Comparison of ENCODE assay signal across 8 mouse cellular contexts in genomic region chr14:57684579-57684978, GRCm38 (mm10). TPM values are rescaled to one million over a fixed set of nuclear protein-coding genes. Genes with fewer than 3 reads are reported as not detected.
DNase-seq lines count a peak whose midpoint lies in the region; ATAC-seq and TF ChIP-seq lines count a peak whose summit lies in the region.

No protein-coding gene starts in this region.

- H3K36me3 ChIP-seq in kidney, embryonic 16.5 days (ENCODE audit: insufficient read depth, low read length) = peaks cover 10% of the 10 kb centered on the region
- no peaks in the 10 kb centered on the region for H3K36me3 ChIP-seq in ES-Bruce4 (ENCODE audit: control insufficient read depth, insufficient read depth, low read length, poor library complexity, severe bottlenecking)
- H3K36me3 ChIP-seq in forebrain, embryonic 15.5 days = no peaks in the 10 kb centered on the region

- H3K9me3 ChIP-seq in kidney, embryonic 16.5 days (ENCODE audit: low read length) = no peaks in the 10 kb centered on the region
- H3K9me3 ChIP-seq in ES-Bruce4 (replicated peaks; ENCODE audit: control insufficient read depth, insufficient read depth, low read length, poor library complexity, severe bottlenecking) = no peaks in the 10 kb centered on the region
- no peaks in the 10 kb centered on the region for H3K9me3 ChIP-seq in forebrain, embryonic 15.5 days

- no peak for ATAC-seq in kidney, embryonic 16.5 days (ENCODE audit: low FRiP score, low TSS enrichment)
- peak; percentile 64; the same call in 1 of the 2 replicates for ATAC-seq in forebrain, embryonic 15.5 days (replicated peaks)
- ATAC-seq in megakaryocyte, adult 5-6 weeks (ENCODE audit: poor library complexity, severe bottlenecking) = peak; percentile 85

- TF ChIP-seq POLR2A in ES-Bruce4 (IDR thresholded peaks at IDR 0.05; ENCODE audit: insufficient read depth, low read length) = no peak
- TF ChIP-seq POLR2A in brain, embryonic 14.5 days (IDR thresholded peaks at IDR 0.05; ENCODE audit: borderline replicate concordance, extremely low read depth, insufficient read depth, insufficient read length, poor library complexity, severe bottlenecking) = no peak

- TF ChIP-seq CTCF in ES-Bruce4 (IDR thresholded peaks at IDR 0.05; ENCODE audit: low read depth, low read length) = peak; percentile 46
- peak; percentile 69; the same call in 1 of the 2 replicates for TF ChIP-seq CTCF in brain, embryonic 14.5 days (IDR thresholded peaks at IDR 0.05; ENCODE audit: borderline replicate concordance, extremely low read depth, insufficient read depth, insufficient read length)

- no peak for TF ChIP-seq EP300 in ES-Bruce4 (IDR thresholded peaks at IDR 0.05; ENCODE audit: insufficient read depth, low read depth, low read length)

- DNase-seq in kidney, adult 18-20 months = peak; percentile 77
- peak; percentile 56 for DNase-seq in brain, embryonic 14.5 days (ENCODE audit: low read depth)
- peak; percentile 52 for DNase-seq in layer of hippocampus, adult 9-11 months
- DNase-seq in thymus, postnatal 10 days (ENCODE audit: low spot score in 2 of 2) = peak; percentile 46 to 70

- no peak overlapping the region for H3K4me2 ChIP-seq in kidney, embryonic 16.5 days (replicated peaks; ENCODE audit: low read depth, low read length)
- no peak overlapping the region for H3K4me2 ChIP-seq in forebrain, embryonic 15.5 days (replicated peaks)

- H3K9ac ChIP-seq in kidney, embryonic 16.5 days (replicated peaks; ENCODE audit: low read length) = no peak overlapping the region
- no peak overlapping the region for H3K9ac ChIP-seq in ES-Bruce4 (ENCODE audit: low read depth, poor library complexity, severe bottlenecking)
- H3K9ac ChIP-seq in forebrain, embryonic 15.5 days (replicated peaks) = no peak overlapping the region

- WGBS in kidney, embryonic 16.5 days = 17% methylated on average over 1 of the region's 1 CpGs
- WGBS in forebrain, embryonic 15.5 days = 5% methylated on average over 1 of the region's 1 CpGs

- no peak overlapping the region for H3K4me3 ChIP-seq in kidney, embryonic 16.5 days (ENCODE audit: low read length)
- H3K4me3 ChIP-seq in ES-Bruce4 (ENCODE audit: low read depth, low read length) = no peak overlapping the region
- no peak overlapping the region for H3K4me3 ChIP-seq in forebrain, embryonic 15.5 days

- no peaks in the 10 kb centered on the region for H3K27me3 ChIP-seq in kidney, embryonic 16.5 days (ENCODE audit: insufficient read depth, low read length)
- H3K27me3 ChIP-seq in ES-Bruce4 (ENCODE audit: control insufficient read depth, insufficient read depth, low read length, poor library complexity, severe bottlenecking) = no peaks in the 10 kb centered on the region
- H3K27me3 ChIP-seq in forebrain, embryonic 15.5 days = no peaks in the 10 kb centered on the region

- H3K4me1 ChIP-seq in kidney, embryonic 16.5 days (ENCODE audit: insufficient read depth, low read length) = no peaks in the 10 kb centered on the region
- H3K4me1 ChIP-seq in ES-Bruce4 (ENCODE audit: control insufficient read depth, insufficient read depth, low read length) = no peaks in the 10 kb centered on the region
- no peaks in the 10 kb centered on the region for H3K4me1 ChIP-seq in forebrain, embryonic 15.5 days

- H3K27ac ChIP-seq in kidney, embryonic 16.5 days (ENCODE audit: low read length) = no peak overlapping the region
- H3K27ac ChIP-seq in ES-Bruce4 (ENCODE audit: insufficient read depth, low read length) = no peak overlapping the region
- H3K27ac ChIP-seq in forebrain, embryonic 15.5 days (replicated peaks) = no peak overlapping the region

RNA-seq across cellular contexts. Expression of gene Xpo4, which starts 19.3 kb away (rescaled TPM):
- polyA plus RNA-seq in kidney, embryonic 16.5 days (2015; fragmentation: Nextera tagmentation; extraction: Ambion mirVana) = 19.8 and 24.3 TPM in 2 replicates
- 64.0 and 64.1 TPM in 2 replicates for polyA plus RNA-seq in ES-Bruce4 (2011; ENCODE audit: insufficient read depth, insufficient read length, low read depth, missing spikeins)
- 9.9 and 10.2 TPM in 2 replicates for polyA plus RNA-seq in brain, embryonic 14.5 days (2012; rRNA removed)
- polyA plus RNA-seq in forebrain, embryonic 15.5 days (2015; fragmentation: Nextera tagmentation; extraction: Ambion mirVana) = 14.9 and 15.7 TPM in 2 replicates
- 12.6 and 14.2 TPM in 2 replicates for total RNA-seq in megakaryocyte, adult 5-6 weeks (2015)
- 17.1 and 19.6 TPM in 2 replicates for total RNA-seq in megakaryocyte, adult 5-6 weeks (2017)
